Mouse (Mus musculus): ENCODE results near the gene Defa2. TPM values are rescaled to one million over a fixed set of nuclear protein-coding genes. Genes with fewer than 3 reads are reported as not detected.
"Not testable (repeated sequence)": the region's sequence is repeated elsewhere in the genome, so short reads cannot be mapped to it uniquely, and the experiment has no call there.

The Defa2 gene
- not detected in 2 replicates for polyA plus RNA-seq (2015; fragmentation: Nextera tagmentation; extraction: Ambion mirVana)

- not testable (repeated sequence) for H3K27ac ChIP-seq (ENCODE audit: low read length); H3K9ac ChIP-seq (ENCODE audit: low read depth, low read length); ATAC-seq (ENCODE audit: low read depth); H3K36me3 ChIP-seq (ENCODE audit: control insufficient read depth, insufficient read depth); H3K4me2 ChIP-seq (ENCODE audit: low read depth, low read length); H3K4me1 ChIP-seq (ENCODE audit: control insufficient read depth, low read depth, low read length); H3K27me3 ChIP-seq (ENCODE audit: control insufficient read depth, insufficient read depth, low read depth, low read length); H3K9me3 ChIP-seq (replicated peaks; ENCODE audit: control insufficient read depth, low read length); H3K4me3 ChIP-seq (ENCODE audit: low read depth, low read length)
- no CpG with 5 or more reads among the region's 2 CpGs for WGBS (ENCODE audit: insufficient replicate concordance)
These were observed at the start of gene Defa2 for GRCm38 (mm10) chr8:21378215-21378614. Gene Defa2, plus strand, starts transcription at chr8:21378515.

- H3K9ac ChIP-seq (ENCODE audit: low read depth, low read length); ATAC-seq (ENCODE audit: low read depth); H3K4me3 ChIP-seq (ENCODE audit: low read depth, low read length); H3K27ac ChIP-seq (ENCODE audit: low read length); H3K27me3 ChIP-seq (ENCODE audit: control insufficient read depth, insufficient read depth, low read depth, low read length); H3K9me3 ChIP-seq (replicated peaks; ENCODE audit: control insufficient read depth, low read length); H3K4me2 ChIP-seq (ENCODE audit: low read depth, low read length); H3K4me1 ChIP-seq (ENCODE audit: control insufficient read depth, low read depth, low read length); H3K36me3 ChIP-seq (ENCODE audit: control insufficient read depth, insufficient read depth): not testable (repeated sequence)
- WGBS (ENCODE audit: insufficient replicate concordance): no CpG with 5 or more reads among the region's 2 CpGs
These were observed 13.2 kb downstream of the Defa2 start, which contains the start of gene Defa33 for GRCm38 (mm10) chr8:21391511-21391910. Gene Defa33, plus strand, starts transcription at chr8:21391811.

GRCm38 (mm10) chr8:21427111-21427510, 48.8 kb downstream of the Defa2 start, which contains the start of gene Defa36:
Gene Defa36, plus strand, starts transcription at chr8:21427411.
- H3K36me3 ChIP-seq (ENCODE audit: control insufficient read depth, insufficient read depth); H3K27ac ChIP-seq (ENCODE audit: low read length); H3K4me1 ChIP-seq (ENCODE audit: control insufficient read depth, low read depth, low read length); H3K9ac ChIP-seq (ENCODE audit: low read depth, low read length); H3K9me3 ChIP-seq (replicated peaks; ENCODE audit: control insufficient read depth, low read length); H3K4me2 ChIP-seq (ENCODE audit: low read depth, low read length); ATAC-seq (ENCODE audit: low read depth); H3K4me3 ChIP-seq (ENCODE audit: low read depth, low read length); H3K27me3 ChIP-seq (ENCODE audit: control insufficient read depth, insufficient read depth, low read depth, low read length): not testable (repeated sequence)
- no CpG with 5 or more reads among the region's 1 CpGs for WGBS (ENCODE audit: insufficient replicate concordance)

Other genes starting within 250 kb of the Defa2 start
- gene Defa30, start 243.9 kb upstream of the Defa2 start, polyA plus RNA-seq (2015; fragmentation: Nextera tagmentation; extraction: Ambion mirVana): not detected in 2 replicates
- not detected in 2 replicates for gene Defa22, start 216.2 kb upstream of the Defa2 start, polyA plus RNA-seq (2015; fragmentation: Nextera tagmentation; extraction: Ambion mirVana)
- gene Defa31, start 186.9 kb upstream of the Defa2 start, polyA plus RNA-seq (2015; fragmentation: Nextera tagmentation; extraction: Ambion mirVana): not detected in 2 replicates
- gene Gm15293, start 177.0 kb upstream of the Defa2 start, polyA plus RNA-seq (2015; fragmentation: Nextera tagmentation; extraction: Ambion mirVana): not detected in 2 replicates
- gene Gm15292, start 128.8 kb upstream of the Defa2 start, polyA plus RNA-seq (2015; fragmentation: Nextera tagmentation; extraction: Ambion mirVana): not detected in 2 replicates
- not detected in 2 replicates for gene Defa27, start 63.0 kb upstream of the Defa2 start, polyA plus RNA-seq (2015; fragmentation: Nextera tagmentation; extraction: Ambion mirVana)
- gene Defa29, start 51.5 kb upstream of the Defa2 start, polyA plus RNA-seq (2015; fragmentation: Nextera tagmentation; extraction: Ambion mirVana): not detected in 2 replicates
- gene Defa33, start 13.3 kb downstream of the Defa2 start, polyA plus RNA-seq (2015; fragmentation: Nextera tagmentation; extraction: Ambion mirVana): not detected in 2 replicates
- gene Defa36, start 48.9 kb downstream of the Defa2 start, polyA plus RNA-seq (2015; fragmentation: Nextera tagmentation; extraction: Ambion mirVana): not detected in 2 replicates
- not detected in 2 replicates for gene Gm7849, start 78.0 kb downstream of the Defa2 start, polyA plus RNA-seq (2015; fragmentation: Nextera tagmentation; extraction: Ambion mirVana)
- gene Defa20, start 130.7 kb downstream of the Defa2 start, polyA plus RNA-seq (2015; fragmentation: Nextera tagmentation; extraction: Ambion mirVana): not detected in 2 replicates
- gene Defa32, start 150.5 kb downstream of the Defa2 start, polyA plus RNA-seq (2015; fragmentation: Nextera tagmentation; extraction: Ambion mirVana): not detected in 2 replicates
- gene Defa37, start 186.9 kb downstream of the Defa2 start, polyA plus RNA-seq (2015; fragmentation: Nextera tagmentation; extraction: Ambion mirVana): not detected in 2 replicates
- not detected in 2 replicates for gene Defa28, start 204.5 kb downstream of the Defa2 start, polyA plus RNA-seq (2015; fragmentation: Nextera tagmentation; extraction: Ambion mirVana)
- not detected in 2 replicates for gene Gm7861, start 216.0 kb downstream of the Defa2 start, polyA plus RNA-seq (2015; fragmentation: Nextera tagmentation; extraction: Ambion mirVana)
- not detected in 2 replicates for gene Defa26, start 239.7 kb downstream of the Defa2 start, polyA plus RNA-seq (2015; fragmentation: Nextera tagmentation; extraction: Ambion mirVana)